Mouse (Mus musculus) embryo, embryonic 11.5 days (tissue): ENCODE data around the gene Smim4.

Experiments
- DNase-seq: peaks from one replicate; pipeline ENCODE4 v3.0.0-alpha.2; 2012; ENCODE audit warnings: low read depth, low spot score

Smim4 gene

DNA sequence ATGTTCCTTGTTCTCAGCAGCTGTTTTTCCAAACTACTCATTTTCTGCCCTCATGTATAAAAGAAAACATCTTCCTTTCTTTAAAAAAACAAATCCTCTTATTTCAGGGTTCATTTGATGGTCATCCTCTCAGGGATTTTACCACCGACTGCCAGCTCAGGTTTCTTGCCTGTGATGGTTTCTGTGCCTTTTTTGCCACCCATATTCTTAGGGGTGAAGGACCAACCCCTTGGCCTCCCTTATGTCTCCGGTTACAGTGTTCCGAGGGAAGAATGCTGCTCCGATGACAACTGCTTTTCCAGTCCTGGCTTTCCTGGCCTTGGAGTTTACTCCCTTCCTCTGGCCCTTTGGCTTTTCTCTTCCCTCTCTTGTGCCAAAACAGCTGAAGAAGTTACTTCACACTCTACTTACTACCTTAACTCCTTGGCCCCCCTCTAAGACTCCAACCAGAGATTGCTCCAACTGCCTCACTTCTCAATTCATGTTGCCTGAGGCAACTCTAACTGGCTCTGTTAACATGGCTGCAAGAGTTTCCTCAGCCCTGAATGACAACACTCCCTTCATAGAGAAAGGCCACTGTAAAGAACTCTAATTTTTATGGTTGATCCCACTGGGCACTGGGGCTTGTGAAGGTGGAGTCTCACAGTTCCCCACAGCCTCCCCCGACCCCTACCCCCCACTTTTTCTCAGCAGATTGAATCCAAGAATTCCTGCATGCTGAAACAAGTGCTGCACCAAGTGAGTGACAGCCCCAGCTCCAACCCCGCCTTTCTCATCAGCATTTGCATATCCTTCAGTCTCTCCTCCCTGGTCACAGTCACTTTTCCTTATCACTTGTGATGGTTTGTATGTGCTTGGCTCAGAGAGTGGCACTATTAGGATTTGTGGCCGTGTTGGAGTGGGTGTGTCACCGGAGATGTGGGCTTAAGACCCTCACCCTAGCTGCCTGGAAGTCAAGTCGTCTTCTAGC, 3.4 kb downstream of the Smim4 start:
- DNase-seq, result no peak

DNA sequence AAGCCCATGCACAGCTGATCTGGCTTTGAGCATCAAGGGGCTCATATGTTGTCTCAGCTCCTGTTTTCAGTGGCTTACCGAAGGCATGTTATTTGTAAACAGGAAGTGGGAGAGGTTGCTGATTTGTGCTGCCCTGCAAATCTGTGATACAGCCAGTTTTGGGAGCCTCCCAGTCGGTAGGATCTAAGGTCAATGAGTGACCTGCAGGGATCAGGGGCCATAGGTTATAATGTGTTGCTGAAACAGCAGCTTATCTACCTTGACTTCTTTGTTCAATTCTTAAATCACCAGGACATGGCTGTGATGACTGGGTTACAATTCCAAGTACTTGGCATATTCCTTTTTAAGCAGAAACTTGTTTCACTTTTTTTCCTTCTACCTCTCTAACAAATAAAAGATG, 13.2 kb downstream of the Smim4 start:
- no peak for DNase-seq

GRCm38 (mm10) chr14:31114011-31114410, 14.7 kb downstream of the Smim4 start:
- no peak for DNase-seq

- DNase-seq, result no peak
These were observed 16.6 kb downstream of the Smim4 start for GRCm38 (mm10) chr14:31112187-31112586.

GRCm38 (mm10) chr14:31110613-31111012, 18.1 kb downstream of the Smim4 start:
- no peak for DNase-seq

GRCm38 (mm10) chr14:31105156-31105555, 23.6 kb downstream of the Smim4 start:
- no peak for DNase-seq

GRCm38 (mm10) chr14:31089918-31090317, 38.8 kb downstream of the Smim4 start:
- DNase-seq, result no peak

- no peak for DNase-seq
These were observed 40.2 kb downstream of the Smim4 start for GRCm38 (mm10) chr14:31088515-31088914.

DNA sequence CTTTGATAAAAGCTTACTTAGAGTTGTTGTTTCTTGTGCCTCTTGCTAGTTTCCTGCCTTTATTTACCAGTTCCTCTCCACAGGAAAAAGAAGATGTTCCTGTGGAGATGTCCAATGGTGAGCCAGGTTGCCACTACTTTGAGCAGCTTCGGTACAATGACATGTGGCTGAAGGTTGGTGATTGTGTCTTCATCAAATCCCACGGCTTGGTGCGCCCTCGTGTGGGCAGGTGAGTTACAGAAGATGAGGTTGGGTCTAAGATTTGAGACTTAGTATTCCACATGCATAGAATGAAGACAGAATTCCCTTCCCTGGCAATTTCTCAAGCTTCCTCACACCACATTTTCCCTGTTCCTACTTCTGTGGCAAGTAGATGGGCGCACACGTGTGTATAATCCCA, 41.3 kb downstream of the Smim4 start:
- no peak for DNase-seq

DNA sequence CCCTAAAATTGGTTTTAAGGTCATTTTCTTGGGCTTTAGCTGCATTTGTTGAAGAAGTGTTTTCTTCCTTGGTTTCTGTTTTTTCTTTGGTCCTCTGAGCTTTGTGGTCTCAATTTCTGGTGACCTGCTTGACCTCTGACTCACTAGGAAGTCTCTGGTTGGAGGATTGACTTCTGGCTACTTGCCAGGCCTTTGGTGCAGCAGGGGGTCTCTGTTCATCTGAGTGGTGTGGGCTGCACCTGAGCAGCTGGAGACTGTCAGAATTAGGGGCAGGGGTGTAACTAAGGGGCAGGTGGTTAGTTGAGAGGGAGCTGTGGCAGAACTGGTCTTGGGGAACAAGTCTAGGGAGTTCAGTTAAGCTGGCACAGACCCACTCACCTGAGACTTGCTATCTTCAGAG, 47.6 kb downstream of the Smim4 start:
- DNase-seq, result no peak

DNA sequence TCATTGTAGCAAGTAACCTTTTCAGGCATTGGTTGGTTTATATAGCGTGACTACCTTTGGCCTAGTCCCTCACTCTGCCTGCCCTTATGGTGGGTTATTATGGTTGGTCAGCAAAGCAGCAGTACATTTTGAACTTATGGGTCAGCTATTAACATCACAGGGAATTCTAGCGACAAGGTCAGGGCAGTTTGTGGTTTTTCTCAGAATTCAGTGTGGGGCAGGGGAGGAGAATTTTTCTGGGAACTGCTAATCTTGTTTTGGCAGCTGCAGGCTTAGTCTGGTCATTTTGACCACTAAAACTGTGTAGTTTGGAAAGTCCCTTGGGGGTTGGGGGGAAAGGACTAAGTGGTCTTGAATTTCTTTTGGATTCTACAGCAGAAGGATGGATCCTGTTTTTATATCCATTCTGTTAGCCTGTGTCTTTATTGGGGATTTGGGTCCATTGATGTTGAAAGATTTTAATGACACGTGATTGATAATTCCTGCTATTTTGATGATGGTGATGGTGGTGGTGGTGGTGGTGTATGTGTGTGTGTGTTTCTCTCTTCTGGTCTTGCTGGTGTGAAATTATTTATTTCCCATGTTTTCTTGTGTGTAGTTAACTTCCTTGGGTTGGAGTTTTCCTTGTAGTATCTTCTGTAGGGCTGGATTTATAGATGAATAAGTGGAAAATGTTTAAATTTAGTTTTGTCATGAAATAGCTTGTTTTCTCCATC, 49.3 kb downstream of the Smim4 start:
- DNase-seq, result no peak

DNA sequence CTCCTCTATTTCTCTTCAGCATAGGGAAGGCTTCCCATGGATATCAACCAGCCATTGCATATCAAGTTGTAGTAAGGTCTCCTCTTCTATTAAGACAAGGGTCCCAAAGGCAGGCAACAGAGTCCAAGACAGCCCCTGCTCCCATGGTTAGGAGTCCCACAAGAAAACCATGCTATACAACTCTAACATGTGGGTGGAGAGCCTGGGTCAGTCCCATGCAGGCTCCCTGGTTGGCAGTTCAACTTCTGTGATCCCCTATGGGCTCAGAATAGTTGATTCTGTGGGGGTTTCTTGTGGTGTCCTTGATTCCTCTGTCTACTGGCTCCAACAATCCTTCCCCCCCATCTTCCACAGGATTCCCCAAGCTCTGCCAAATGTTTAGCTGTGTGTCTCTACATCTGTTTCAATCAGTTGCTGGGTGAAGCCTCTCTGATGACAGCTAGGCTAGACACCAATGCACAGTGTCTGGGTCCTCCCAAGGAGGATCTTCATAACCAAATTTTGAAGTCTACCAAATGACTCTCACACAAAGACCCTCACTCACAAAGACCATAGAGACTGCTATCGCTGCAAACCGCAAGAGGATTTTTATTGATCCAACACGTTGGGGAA, 50.1 kb downstream of the Smim4 start:
- no peak for DNase-seq

- no peak for DNase-seq
These were observed 59.5 kb downstream of the Smim4 start for GRCm38 (mm10) chr14:31069086-31069733.

- no peak for DNase-seq
These were observed 66.5 kb downstream of the Smim4 start for GRCm38 (mm10) chr14:31062277-31062676.

DNA sequence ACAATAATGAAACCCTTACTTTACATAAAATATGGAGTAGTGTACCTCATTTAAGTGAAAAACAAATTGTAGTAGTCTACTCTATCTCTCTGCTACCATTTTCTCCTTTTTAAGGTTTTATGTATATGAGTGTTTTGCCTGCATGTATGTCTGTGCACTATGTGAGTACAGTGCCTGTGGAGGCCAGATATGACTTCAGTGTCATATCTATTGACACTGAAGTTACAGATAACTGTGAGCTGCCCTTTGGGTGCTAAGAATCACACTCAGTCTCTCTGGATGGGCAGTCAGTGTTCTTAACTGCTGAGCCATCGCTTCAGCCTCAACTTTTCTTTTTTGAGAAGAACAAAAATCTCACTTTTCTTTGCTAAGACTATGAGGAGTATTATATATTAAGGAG, 82.9 kb downstream of the Smim4 start:
- no peak for DNase-seq

- DNase-seq, result no peak
These were observed 83.5 kb downstream of the Smim4 start for GRCm38 (mm10) chr14:31045296-31045695.
